Mouse (Mus musculus) bone marrow, adult 2 months (tissue): ENCODE data around the gene Hif3a.

Experiments used
- CTCF ChIP-seq: fragments of 200-500 bp; IDR thresholded peaks from 2 replicates; pipeline ENCODE4 v1.5.1; 2011; ENCODE audit warnings: low read length, control low read depth; ENCODE audit not compliant: control insufficient read depth, insufficient read depth
- POLR2A ChIP-seq: fragments of 200-500 bp; IDR thresholded peaks from 2 replicates; pipeline ENCODE4 v1.6.1; 2011; ENCODE audit warnings: low read depth, mild to moderate bottlenecking, control low read depth, low read length, borderline replicate concordance; ENCODE audit not compliant: control insufficient read depth

GRCm38 (mm10) chr7:17056601-17057523 lies 5.4 kb downstream of the Hif3a start:
- TF ChIP-seq CTCF, result no peak
- TF ChIP-seq POLR2A, result no peak
